Mouse (Mus musculus): ENCODE results near the gene Gosr2. TPM values are rescaled to one million over a fixed set of nuclear protein-coding genes. Genes with fewer than 3 reads are reported as not detected.

Gene Gosr2
- 103 TPM in 2 replicates for polyA plus RNA-seq (2015; fragmentation: Nextera tagmentation; extraction: Ambion mirVana)

GRCm38 (mm10) chr11:103697565-103698176 lies at the start of gene Gosr2:
TSS of gene Gosr2 (minus strand) at chr11:103697898.
- H3K4me2 ChIP-seq (replicated peaks): peak within 1 kb of the TSS; percentile 70
- H3K27ac ChIP-seq (replicated peaks): peak within 1 kb of the TSS; percentile 97
- ATAC-seq (replicated peaks): peak; percentile 98
- under 1% methylated on average over 57 of the region's 57 CpGs for WGBS
- H3K4me3 ChIP-seq: peak within 1 kb of the TSS; percentile 98
- no peaks in the 10 kb centered on the region for H3K36me3 ChIP-seq
- no peaks in the 10 kb centered on the region for H3K27me3 ChIP-seq
- no peaks in the 10 kb centered on the region for H3K9me3 ChIP-seq
- H3K4me1 ChIP-seq: peaks cover 17% of the 10 kb centered on the region
- peak within 1 kb of the TSS; percentile 88 for H3K9ac ChIP-seq (replicated peaks)

GRCm38 (mm10) chr11:103735046-103735781 lies 37.5 kb upstream of the Gosr2 start:
- Histone ChIP-seq H3K4me3 (no peak overlapping the region), H3K4me2 (replicated peaks) (no peak overlapping the region), H3K9me3 (no peaks in the 10 kb centered on the region), H3K9ac (replicated peaks) (no peak overlapping the region), H3K4me1 (peaks cover 16% of the 10 kb centered on the region), H3K36me3 (no peaks in the 10 kb centered on the region), H3K27ac (replicated peaks) (peak overlapping the region; percentile 43; the same call in 1 of the 2 replicates), H3K27me3 (0 out of 2 replicates have a peak, but pooled peaks cover 2% of the 10 kb centered on the region)
- 74% methylated on average over 19 of the region's 19 CpGs for whole genome bisulfite sequencing
- ATAC-seq (replicated peaks): 0 out of 2 replicates have a peak, but pooled peaks have one; percentile 35

- H3K27ac ChIP-seq (replicated peaks): peak overlapping the region; percentile 43; the same call in 1 of the 2 replicates
- no peak overlapping the region for H3K4me2 ChIP-seq (replicated peaks)
- peaks cover 16% of the 10 kb centered on the region for H3K4me1 ChIP-seq
- no peak overlapping the region for H3K4me3 ChIP-seq
- H3K27me3 ChIP-seq: 0 out of 2 replicates have a peak, but pooled peaks cover 2% of the 10 kb centered on the region
- no peak overlapping the region for H3K9ac ChIP-seq (replicated peaks)
- 59% methylated on average over 5 of the region's 5 CpGs for WGBS
- no peaks in the 10 kb centered on the region for H3K36me3 ChIP-seq
- no peaks in the 10 kb centered on the region for H3K9me3 ChIP-seq
- ATAC-seq (replicated peaks): no peak
Measured at GRCm38 (mm10) chr11:103734411-103735045, 36.8 kb upstream of the Gosr2 start.

GRCm38 (mm10) chr11:103733961-103734360 lies 36.3 kb upstream of the Gosr2 start:
- Histone ChIP-seq H3K4me2 (replicated peaks) (no peak overlapping the region), H3K9me3 (no peaks in the 10 kb centered on the region), H3K9ac (replicated peaks) (no peak overlapping the region), H3K27me3 (0 out of 2 replicates have a peak, but pooled peaks cover 2% of the 10 kb centered on the region), H3K27ac (replicated peaks) (no peak overlapping the region), H3K36me3 (no peaks in the 10 kb centered on the region), H3K4me3 (no peak overlapping the region), H3K4me1 (peaks cover 16% of the 10 kb centered on the region)
- ATAC-seq (replicated peaks): no peak
- WGBS: 88% methylated on average over 2 of the region's 2 CpGs

GRCm38 (mm10) chr11:103733069-103733468 lies 35.4 kb upstream of the Gosr2 start:
- Histone ChIP-seq H3K4me2 (replicated peaks) (no peak overlapping the region), H3K4me1 (peaks cover 16% of the 10 kb centered on the region)
- WGBS: 66% methylated on average over 4 of the region's 4 CpGs

GRCm38 (mm10) chr11:103732306-103732705 lies 34.6 kb upstream of the Gosr2 start:
- no peaks in the 10 kb centered on the region for H3K9me3 ChIP-seq
- no peak for ATAC-seq (replicated peaks)
- H3K9ac ChIP-seq (replicated peaks): no peak overlapping the region
- 0 out of 2 replicates have a peak, but pooled peaks cover 2% of the 10 kb centered on the region for H3K27me3 ChIP-seq
- H3K4me1 ChIP-seq: peaks cover 16% of the 10 kb centered on the region
- no peak overlapping the region for H3K4me3 ChIP-seq
- no peak overlapping the region for H3K27ac ChIP-seq (replicated peaks)
- no peak overlapping the region for H3K4me2 ChIP-seq (replicated peaks)
- WGBS: 75% methylated on average over 7 of the region's 7 CpGs
- H3K36me3 ChIP-seq: no peaks in the 10 kb centered on the region

More at GRCm38 (mm10) chr11:103733069-103733468, 35.4 kb upstream of the Gosr2 start:
- Histone ChIP-seq H3K9me3 (no peaks in the 10 kb centered on the region), H3K27ac (replicated peaks) (no peak overlapping the region), H3K4me3 (no peak overlapping the region), H3K27me3 (0 out of 2 replicates have a peak, but pooled peaks cover 2% of the 10 kb centered on the region), H3K36me3 (no peaks in the 10 kb centered on the region), H3K9ac (replicated peaks) (no peak overlapping the region)
- no peak for ATAC-seq (replicated peaks)

- 77% methylated on average over 9 of the region's 9 CpGs for WGBS
- no peaks in the 10 kb centered on the region for H3K9me3 ChIP-seq
- H3K4me2 ChIP-seq (replicated peaks): no peak overlapping the region
- no peaks in the 10 kb centered on the region for H3K36me3 ChIP-seq
- no peak overlapping the region for H3K4me3 ChIP-seq
- ATAC-seq (replicated peaks): no peak
- 0 out of 2 replicates have a peak, but pooled peaks cover 2% of the 10 kb centered on the region for H3K27me3 ChIP-seq
- peaks cover 16% of the 10 kb centered on the region for H3K4me1 ChIP-seq
- no peak overlapping the region for H3K9ac ChIP-seq (replicated peaks)
- H3K27ac ChIP-seq (replicated peaks): no peak overlapping the region
Measured at GRCm38 (mm10) chr11:103731594-103731993, 33.9 kb upstream of the Gosr2 start.

- H3K27me3 ChIP-seq: no peaks in the 10 kb centered on the region
- no peak overlapping the region for H3K27ac ChIP-seq (replicated peaks)
- no peak overlapping the region for H3K4me2 ChIP-seq (replicated peaks)
- H3K4me1 ChIP-seq: peaks cover 6% of the 10 kb centered on the region; the same call in 1 of the 2 replicates
- H3K4me3 ChIP-seq: no peak overlapping the region
- no peaks in the 10 kb centered on the region for H3K36me3 ChIP-seq
- 67% methylated on average over 9 of the region's 9 CpGs for WGBS
- H3K9me3 ChIP-seq: no peaks in the 10 kb centered on the region
- no peak for ATAC-seq (replicated peaks)
- no peak overlapping the region for H3K9ac ChIP-seq (replicated peaks)
Measured at GRCm38 (mm10) chr11:103729282-103729985, 31.7 kb upstream of the Gosr2 start.

GRCm38 (mm10) chr11:103724331-103724771 lies 26.7 kb upstream of the Gosr2 start:
- Histone ChIP-seq H3K27ac (replicated peaks) (no peak overlapping the region), H3K9ac (replicated peaks) (no peak overlapping the region), H3K4me2 (replicated peaks) (no peak overlapping the region), H3K27me3 (no peaks in the 10 kb centered on the region), H3K36me3 (no peaks in the 10 kb centered on the region), H3K4me3 (no peak overlapping the region), H3K9me3 (no peaks in the 10 kb centered on the region), H3K4me1 (peaks cover 17% of the 10 kb centered on the region)
- WGBS: 65% methylated on average over 11 of the region's 11 CpGs
- no peak for ATAC-seq (replicated peaks)

- Histone ChIP-seq H3K27me3 (no peaks in the 10 kb centered on the region), H3K9ac (replicated peaks) (no peak overlapping the region), H3K4me3 (no peak overlapping the region), H3K4me1 (peaks cover 17% of the 10 kb centered on the region), H3K4me2 (replicated peaks) (peak overlapping the region; percentile 32), H3K27ac (replicated peaks) (peak overlapping the region; percentile 27; the same call in 1 of the 2 replicates), H3K36me3 (no peaks in the 10 kb centered on the region), H3K9me3 (no peaks in the 10 kb centered on the region)
- 19% methylated on average over 9 of the region's 9 CpGs for WGBS
- ATAC-seq (replicated peaks): peak; percentile 66
Measured at GRCm38 (mm10) chr11:103722040-103722481, 24.4 kb upstream of the Gosr2 start.

GRCm38 (mm10) chr11:103721468-103722039 lies 23.9 kb upstream of the Gosr2 start:
- H3K9me3 ChIP-seq: no peaks in the 10 kb centered on the region
- peak; percentile 72 for ATAC-seq (replicated peaks)
- no peak overlapping the region for H3K9ac ChIP-seq (replicated peaks)
- H3K27me3 ChIP-seq: no peaks in the 10 kb centered on the region
- peak overlapping the region; percentile 27; the same call in 1 of the 2 replicates for H3K27ac ChIP-seq (replicated peaks)
- H3K4me1 ChIP-seq: peaks cover 17% of the 10 kb centered on the region
- H3K4me2 ChIP-seq (replicated peaks): peak overlapping the region; percentile 32
- 22% methylated on average over 15 of the region's 15 CpGs for WGBS
- H3K36me3 ChIP-seq: no peaks in the 10 kb centered on the region
- H3K4me3 ChIP-seq: peak overlapping the region; percentile 10
